Mouse (Mus musculus) liver, embryonic 15.5 days (tissue): ENCODE results near the gene Gpd1. TPM values are rescaled to one million over a fixed set of nuclear protein-coding genes. Genes with fewer than 3 reads are reported as not detected.
"Not testable (repeated sequence)": the region's sequence is repeated elsewhere in the genome, so short reads cannot be mapped to it uniquely, and the experiment has no call there.

ENCODE experiments used
- ATAC-seq: fragments of 200-750 bp; cut with Nextera tagmentation; 2 replicates; pipeline ENCODE4 v1.8.0; 2017; ENCODE audit warnings: moderate number of reproducible peaks, mild to moderate bottlenecking, moderate library complexity; ENCODE audit not compliant: insufficient read depth
- H3K27ac ChIP-seq: fragments of 300-500 bp; sonication (generic); replicated peaks from 2 replicates; pipeline ENCODE4 v1.5.1; 2015; ENCODE audit warnings: mild to moderate bottlenecking, inconsistent platforms
- H3K27me3 ChIP-seq: fragments of 300-500 bp; sonication (generic); 2 replicates; pipeline ENCODE4 v1.6.1; 2015; ENCODE audit warnings: mild to moderate bottlenecking, inconsistent platforms
- H3K36me3 ChIP-seq: fragments of 300-500 bp; sonication (generic); replicated peaks from 2 replicates; pipeline ENCODE4 v1.6.1; 2015; ENCODE audit warnings: moderate library complexity, mild to moderate bottlenecking, inconsistent platforms
- H3K4me1 ChIP-seq: fragments of 300-500 bp; sonication (generic); replicated peaks from 2 replicates; pipeline ENCODE4 v1.6.1; 2015; ENCODE audit warnings: inconsistent platforms
- H3K4me2 ChIP-seq: fragments of 300-500 bp; sonication (generic); 2 replicates; pipeline ENCODE4 v1.6.1; 2015; ENCODE audit warnings: moderate library complexity, mild to moderate bottlenecking, inconsistent platforms
- H3K4me3 ChIP-seq: fragments of 300-500 bp; sonication (generic); replicated peaks from 2 replicates; pipeline ENCODE4 v1.5.1; 2015; ENCODE audit warnings: mild to moderate bottlenecking, inconsistent platforms
- H3K9ac ChIP-seq: fragments of 300-500 bp; sonication (generic); 2 replicates; pipeline ENCODE4 v1.6.1; 2015; ENCODE audit warnings: moderate library complexity, mild to moderate bottlenecking, inconsistent platforms
- H3K9me3 ChIP-seq: fragments of 300-500 bp; sonication (generic); replicated peaks from 2 replicates; pipeline ENCODE4 v1.6.1; 2016; ENCODE audit warnings: inconsistent platforms
- WGBS: fragments of 180-500 bp; shearing (Covaris S2); methylation state at CpG from one replicate; pipeline ENCODE4 v1.1.7; 2015; ENCODE audit warnings: mixed read lengths; ENCODE audit not compliant: insufficient replicate concordance; 5-methylcytosine and 5-hydroxymethylcytosine counted together
- polyA plus RNA-seq: library from polyadenylated mRNA; unstranded; fragments of >200 nt; fragmentation: Nextera tagmentation; extraction: Ambion mirVana; gene quantifications from 2 replicates; pipeline ENCODE4 v1.2.1, GENCODE M21; 2015

The Gpd1 gene
- polyA plus RNA-seq, 1 experiment from 2014 or later = 26.7 TPM

- H3K9ac ChIP-seq = no peak overlapping the region
- no peak for ATAC-seq
- no peak overlapping the region for H3K4me3 ChIP-seq
- H3K4me1 ChIP-seq = peaks cover 4% of the 10 kb centered on the region; the same call in 1 of the 2 replicates
- no peak overlapping the region for H3K27ac ChIP-seq
- H3K4me2 ChIP-seq = no peak overlapping the region
- WGBS = 50% methylated on average over 7 of the region's 7 CpGs
- no peaks in the 10 kb centered on the region for H3K9me3 ChIP-seq
- no peaks in the 10 kb centered on the region for H3K36me3 ChIP-seq
- H3K27me3 ChIP-seq = peaks cover 63% of the 10 kb centered on the region
Observed at GRCm38 (mm10) chr15:99679008-99679407, 38.3 kb upstream of the Gpd1 start.

DNA sequence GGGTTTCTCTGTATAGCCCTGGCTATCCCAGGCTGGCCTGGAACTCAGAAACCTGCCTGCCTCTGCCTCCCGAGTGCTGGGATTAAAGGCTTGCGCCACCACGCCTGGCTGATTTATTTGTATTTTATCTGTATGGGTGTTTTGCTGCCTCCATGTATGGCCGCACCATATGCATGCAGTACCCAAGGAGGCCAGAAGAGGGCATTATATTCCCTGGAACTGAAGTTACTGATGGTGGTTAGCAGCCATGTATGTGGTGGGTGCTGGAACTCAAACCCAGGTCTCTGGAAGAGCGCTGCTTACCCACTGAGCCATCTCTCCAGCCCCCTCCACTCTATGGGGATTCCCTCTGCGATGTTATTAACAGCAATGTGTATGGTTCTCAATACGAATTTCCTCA lies 34.4 kb upstream of the Gpd1 start:
- Histone ChIP-seq H3K4me1 (peaks cover 4% of the 10 kb centered on the region; the same call in 1 of the 2 replicates), H3K9ac (no peak overlapping the region), H3K36me3 (no peaks in the 10 kb centered on the region), H3K4me3 (no peak overlapping the region), H3K27ac (no peak overlapping the region), H3K9me3 (no peaks in the 10 kb centered on the region), H3K4me2 (no peak overlapping the region), H3K27me3 (peaks cover 45% of the 10 kb centered on the region)
- 69% methylated on average over 7 of the region's 7 CpGs for WGBS
- ATAC-seq = no peak

- no peaks in the 10 kb centered on the region for H3K9me3 ChIP-seq
- ATAC-seq = no peak
- no peak overlapping the region for H3K4me3 ChIP-seq
- no peaks in the 10 kb centered on the region for H3K36me3 ChIP-seq
- no peak overlapping the region for H3K9ac ChIP-seq
- no peak overlapping the region for H3K27ac ChIP-seq
- peaks cover 37% of the 10 kb centered on the region for H3K27me3 ChIP-seq
- H3K4me2 ChIP-seq = no peak overlapping the region
- no peaks in the 10 kb centered on the region for H3K4me1 ChIP-seq
- 66% methylated on average over 5 of the region's 5 CpGs for WGBS
Observed at GRCm38 (mm10) chr15:99684156-99684555, 33.2 kb upstream of the Gpd1 start.

GRCm38 (mm10) chr15:99688712-99689111 lies 28.6 kb upstream of the Gpd1 start:
- H3K27me3 ChIP-seq = peaks cover 58% of the 10 kb centered on the region
- no peaks in the 10 kb centered on the region for H3K4me1 ChIP-seq
- H3K27ac ChIP-seq = no peak overlapping the region
- H3K4me3 ChIP-seq = no peak overlapping the region
- no peaks in the 10 kb centered on the region for H3K9me3 ChIP-seq
- WGBS = 6% methylated on average over 4 of the region's 4 CpGs
- ATAC-seq = no peak
- no peak overlapping the region for H3K9ac ChIP-seq
- H3K36me3 ChIP-seq = no peaks in the 10 kb centered on the region
- no peak overlapping the region for H3K4me2 ChIP-seq

- ATAC-seq = no peak
- no peaks in the 10 kb centered on the region for H3K36me3 ChIP-seq
- no peaks in the 10 kb centered on the region for H3K9me3 ChIP-seq
- no peaks in the 10 kb centered on the region for H3K4me1 ChIP-seq
- no peak overlapping the region for H3K27ac ChIP-seq
- WGBS = 16% methylated on average over 4 of the region's 4 CpGs
- H3K4me3 ChIP-seq = no peak overlapping the region
- H3K9ac ChIP-seq = no peak overlapping the region
- peaks cover 61% of the 10 kb centered on the region for H3K27me3 ChIP-seq
- no peak overlapping the region for H3K4me2 ChIP-seq
Observed at GRCm38 (mm10) chr15:99690924-99691323, 26.4 kb upstream of the Gpd1 start.

- H3K27me3 ChIP-seq = peaks cover 66% of the 10 kb centered on the region
- no peak overlapping the region for H3K4me2 ChIP-seq
- no peak for ATAC-seq
- H3K9ac ChIP-seq = no peak overlapping the region
- no peaks in the 10 kb centered on the region for H3K36me3 ChIP-seq
- H3K4me3 ChIP-seq = no peak overlapping the region
- 48% methylated on average over 9 of the region's 9 CpGs for WGBS
- H3K27ac ChIP-seq = no peak overlapping the region
- no peaks in the 10 kb centered on the region for H3K9me3 ChIP-seq
- no peaks in the 10 kb centered on the region for H3K4me1 ChIP-seq
Observed at GRCm38 (mm10) chr15:99691976-99692375, 25.3 kb upstream of the Gpd1 start.

GRCm38 (mm10) chr15:99697309-99697708 lies 20.0 kb upstream of the Gpd1 start:
- ATAC-seq = no peak
- no peak overlapping the region for H3K4me3 ChIP-seq
- H3K4me2 ChIP-seq = no peak overlapping the region
- H3K4me1 ChIP-seq = peaks cover 28% of the 10 kb centered on the region
- H3K36me3 ChIP-seq = no peaks in the 10 kb centered on the region
- H3K9ac ChIP-seq = no peak overlapping the region
- peaks cover 46% of the 10 kb centered on the region for H3K27me3 ChIP-seq
- WGBS = 16% methylated on average over 2 of the region's 2 CpGs
- H3K9me3 ChIP-seq = no peaks in the 10 kb centered on the region
- no peak overlapping the region for H3K27ac ChIP-seq

- Histone ChIP-seq H3K9ac (no peak overlapping the region), H3K4me2 (no peak overlapping the region), H3K4me1 (peaks cover 39% of the 10 kb centered on the region), H3K36me3 (no peaks in the 10 kb centered on the region), H3K9me3 (no peaks in the 10 kb centered on the region), H3K27me3 (peaks cover 37% of the 10 kb centered on the region), H3K4me3 (no peak overlapping the region), H3K27ac (no peak overlapping the region)
- no peak for ATAC-seq
- WGBS = 33% methylated on average over 20 of the region's 20 CpGs
Observed at GRCm38 (mm10) chr15:99698533-99699085, 18.7 kb upstream of the Gpd1 start.

DNA sequence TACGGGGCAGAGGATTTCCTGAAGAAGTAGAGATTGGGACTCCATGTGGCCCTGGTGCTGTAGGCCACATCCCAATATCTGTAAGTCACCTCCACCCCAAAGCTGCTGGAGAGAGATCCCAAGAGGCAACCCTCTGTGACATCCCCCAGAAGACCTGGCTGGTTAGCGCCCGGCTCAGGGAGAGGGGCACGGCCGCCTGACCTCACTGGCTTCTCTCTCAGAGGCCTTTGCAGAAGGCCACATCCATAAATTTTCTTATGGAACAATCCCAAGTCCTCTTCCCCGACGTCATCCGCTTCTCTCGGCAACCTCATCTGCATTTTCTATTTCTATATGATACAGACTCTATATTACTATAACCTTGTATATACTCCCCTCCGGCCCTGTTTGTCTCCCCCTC lies 17.6 kb upstream of the Gpd1 start:
- WGBS = 83% methylated on average over 10 of the region's 10 CpGs
- Histone ChIP-seq H3K9me3 (no peaks in the 10 kb centered on the region), H3K4me1 (peaks cover 51% of the 10 kb centered on the region), H3K4me2 (no peak overlapping the region), H3K27ac (no peak overlapping the region), H3K36me3 (no peaks in the 10 kb centered on the region), H3K27me3 (peaks cover 34% of the 10 kb centered on the region), H3K4me3 (no peak overlapping the region), H3K9ac (no peak overlapping the region)
- no peak for ATAC-seq

DNA sequence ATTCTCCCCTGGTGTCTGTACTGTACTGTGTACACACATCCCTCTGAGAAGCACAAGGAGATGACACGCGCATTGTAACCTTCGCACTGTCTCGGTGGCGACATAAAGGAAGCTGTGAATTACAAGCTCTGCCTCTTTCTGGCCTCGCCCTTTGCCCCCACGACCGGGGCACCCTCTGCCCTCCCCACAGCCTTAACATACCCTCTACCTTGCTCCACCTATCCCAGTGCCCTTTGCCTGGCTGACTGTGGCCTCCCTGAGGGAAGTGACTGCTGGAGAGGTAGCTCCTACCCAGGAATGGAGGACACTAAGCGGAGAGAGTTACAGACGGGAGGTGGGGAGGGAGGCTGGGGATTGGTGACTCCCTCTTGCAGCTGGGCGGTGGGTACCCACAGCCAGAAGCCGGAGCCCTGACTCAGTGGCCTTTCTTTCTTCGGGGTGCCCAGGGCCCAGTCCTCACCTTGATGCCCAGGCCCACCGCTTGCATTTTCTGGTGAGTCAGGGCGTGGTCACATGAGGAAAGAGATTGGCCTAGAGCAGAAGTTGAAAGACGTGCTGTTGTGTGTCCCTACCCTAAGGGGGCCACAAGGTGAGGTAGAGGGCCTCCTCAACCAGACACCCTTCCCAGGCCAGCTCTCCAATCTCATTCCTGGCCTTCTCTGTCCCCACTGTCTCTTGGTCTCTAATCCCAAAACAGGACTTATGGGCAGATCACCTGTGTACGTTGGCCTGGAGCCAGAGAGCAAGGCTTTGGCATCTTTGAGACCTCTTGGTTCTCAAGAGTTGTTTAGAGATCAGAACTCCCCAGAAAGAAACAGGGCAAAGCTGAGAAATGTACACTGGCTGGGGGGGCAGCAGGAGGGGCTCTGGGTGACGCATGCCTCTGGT lies 16.9 kb upstream of the Gpd1 start:
- H3K4me3 ChIP-seq = no peak overlapping the region
- ATAC-seq = no peak
- H3K4me1 ChIP-seq = peaks cover 52% of the 10 kb centered on the region
- no peak overlapping the region for H3K27ac ChIP-seq
- H3K9ac ChIP-seq = no peak overlapping the region
- peaks cover 27% of the 10 kb centered on the region for H3K27me3 ChIP-seq
- WGBS = 72% methylated on average over 18 of the region's 18 CpGs
- no peaks in the 10 kb centered on the region for H3K9me3 ChIP-seq
- H3K36me3 ChIP-seq = peaks cover under 1% of the 10 kb centered on the region; the same call in 1 of the 2 replicates
- no peak overlapping the region for H3K4me2 ChIP-seq

- Histone ChIP-seq H3K4me1 (peaks cover 52% of the 10 kb centered on the region), H3K4me3 (peak overlapping the region; percentile 97), H3K4me2 (peak overlapping the region; percentile 78), H3K27me3 (peaks cover 22% of the 10 kb centered on the region)
- H3K9me3 ChIP-seq, H3K27ac ChIP-seq, ATAC-seq, H3K9ac ChIP-seq, H3K36me3 ChIP-seq: not testable (repeated sequence)
- 36% methylated on average over 16 of the region's 16 CpGs for WGBS
Observed at GRCm38 (mm10) chr15:99701640-99701998, 15.7 kb upstream of the Gpd1 start.
